Mouse (Mus musculus) lung, adult 2 months (tissue): ENCODE data around the gene Kpna3.

Experiments used
- CTCF ChIP-seq: fragments of 200-500 bp; IDR thresholded peaks from 2 replicates; pipeline ENCODE4 v1.5.1; 2011; ENCODE audit warnings: mild to moderate bottlenecking, low read length, control low read depth; ENCODE audit not compliant: insufficient read depth
- POLR2A ChIP-seq: fragments of 200-500 bp; IDR thresholded peaks from 2 replicates; pipeline ENCODE4 v1.6.1; 2011; ENCODE audit warnings: low read depth, mild to moderate bottlenecking, control low read depth, low read length, borderline replicate concordance; ENCODE audit errors: extremely low read depth

DNA sequence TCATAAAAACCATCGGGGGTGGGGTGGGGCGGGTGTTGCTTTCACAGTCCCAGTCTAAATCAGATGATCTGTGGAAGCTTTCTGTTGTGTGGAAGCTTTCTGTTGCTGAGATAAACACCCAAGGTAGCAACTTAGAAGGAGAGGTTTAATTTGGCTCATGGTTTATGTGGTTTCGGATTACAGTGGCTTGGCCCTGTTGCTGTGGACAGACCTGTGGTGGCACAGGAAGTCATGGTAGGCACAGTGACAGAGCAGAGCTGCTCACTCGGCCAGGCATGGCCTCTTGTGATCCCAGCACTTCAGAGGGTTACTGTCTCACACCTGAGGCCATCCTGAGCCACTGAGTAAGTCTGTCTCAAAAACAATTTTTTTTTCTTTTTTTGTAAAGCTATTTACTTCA is 100.3 kb downstream of the Kpna3 start:
- TF ChIP-seq CTCF (no peak), POLR2A (peak; percentile 12; the same call in 1 of the 2 replicates)
